Comparison of ENCODE assay signal across 34 mouse cellular contexts in genomic region chr1:158837151-158837550, GRCm38 (mm10).
"Had no signal": no experiment of that assay in that cellular context is flagged by ENCODE, and none has a peak within 500 bp of the region (broad histone marks: within the 10 kb centered on the region; RNA-seq: fewer than 3 reads in every experiment).

No protein-coding gene starts in this region.

- H3K27ac ChIP-seq: heart, embryonic 10.5 days; heart, embryonic 13.5 days; heart, embryonic 15.5 days; hindbrain, embryonic 10.5 days; hindbrain, embryonic 12.5 days; hindbrain, embryonic 14.5 days; hindbrain, embryonic 15.5 days; hindbrain, postnatal 0 days; intestine, embryonic 15.5 days; kidney, postnatal 0 days; layer of hippocampus, adult 2 months; left cerebral cortex, adult 2 months had no signal

- DNase-seq: heart, postnatal 10 days; heart, postnatal 14 days; heart, postnatal 36 days; heart, postnatal 4 days; kidney, adult 11 months; kidney, adult 18-20 months; kidney, adult 2 months; kidney, adult 8-10 months; kidney, adult 9 months; kidney, postnatal 10 days; kidney, postnatal 14 days; kidney, postnatal 25 days; kidney, postnatal 36 days; kidney, postnatal 4 days; layer of hippocampus, adult 9-11 months; layer of hippocampus, postnatal 36 days had no signal

- H3K9ac ChIP-seq: heart, embryonic 12.5 days; heart, embryonic 13.5 days; heart, embryonic 15.5 days; hindbrain, embryonic 12.5 days; hindbrain, embryonic 14.5 days; hindbrain, embryonic 15.5 days; intestine, embryonic 15.5 days had no signal

- H3K36me3 ChIP-seq: heart, embryonic 10.5 days; heart, embryonic 12.5 days; heart, embryonic 13.5 days; heart, embryonic 15.5 days; hindbrain, embryonic 10.5 days; hindbrain, embryonic 12.5 days; hindbrain, embryonic 15.5 days; intestine, embryonic 15.5 days had no signal

- H3K27me3 ChIP-seq: heart, embryonic 12.5 days; heart, embryonic 13.5 days; heart, embryonic 15.5 days; hindbrain, embryonic 12.5 days; hindbrain, embryonic 15.5 days; intestine, embryonic 15.5 days had no signal

- H3K4me3 ChIP-seq: heart, embryonic 10.5 days; heart, embryonic 12.5 days; heart, embryonic 13.5 days; heart, embryonic 15.5 days; hindbrain, embryonic 10.5 days; hindbrain, embryonic 12.5 days; hindbrain, embryonic 15.5 days; intestine, embryonic 15.5 days; layer of hippocampus, adult 2 months; left cerebral cortex, adult 2 months had no signal

- H3K4me2 ChIP-seq: heart, embryonic 11.5 days; heart, embryonic 12.5 days; heart, embryonic 13.5 days; heart, embryonic 15.5 days; hindbrain, embryonic 12.5 days; hindbrain, embryonic 14.5 days; hindbrain, embryonic 15.5 days; intestine, embryonic 15.5 days had no signal

- H3K9me3 ChIP-seq: heart, embryonic 10.5 days; heart, embryonic 12.5 days; heart, embryonic 13.5 days; heart, embryonic 15.5 days; hindbrain, embryonic 10.5 days; hindbrain, embryonic 12.5 days; hindbrain, embryonic 15.5 days; intestine, embryonic 15.5 days had no signal

- H3K4me1 ChIP-seq: heart, embryonic 10.5 days; heart, embryonic 12.5 days; heart, embryonic 13.5 days; heart, embryonic 15.5 days; hindbrain, embryonic 10.5 days; hindbrain, embryonic 12.5 days; hindbrain, embryonic 15.5 days; intestine, embryonic 15.5 days had no signal

- ATAC-seq: hindbrain, embryonic 16.5 days; hindbrain, postnatal 0 days; inflammation-experienced regulatory T-cells, adult 6 months; intestine, embryonic 15.5 days; intestine, embryonic 16.5 days; intestine, postnatal 0 days had no signal
